Mouse (Mus musculus) heart, adult 2 months (tissue): ENCODE data around the gene Agps. TPM values are rescaled to one million over a fixed set of nuclear protein-coding genes. Genes with fewer than 3 reads are reported as not detected.

Experiments
- DNase-seq, 2 experiments: peaks; one replicate each; pipeline ENCODE4 v3.0.0; 2021
- H3K27ac ChIP-seq: fragments of 200-600 bp; 2 replicates; pipeline ENCODE4 v1.8.1; 2022
- H3K27me3 ChIP-seq: fragments of 200-500 bp; 2 replicates; pipeline ENCODE4 v1.6.1; 2012; ENCODE audit warnings: mild to moderate bottlenecking, low read length, inconsistent platforms, mixed read lengths; ENCODE audit not compliant: control insufficient read depth, insufficient read depth
- H3K36me3 ChIP-seq: fragments of 200-500 bp; 2 replicates; pipeline ENCODE4 v1.6.1; 2012; ENCODE audit warnings: low read length, inconsistent platforms; ENCODE audit not compliant: control insufficient read depth, insufficient read depth
- H3K4me1 ChIP-seq: fragments of 200-500 bp; 2 replicates; pipeline ENCODE4 v1.6.1; 2011; ENCODE audit warnings: low read length; ENCODE audit not compliant: control insufficient read depth, insufficient read depth
- H3K4me3 ChIP-seq: fragments of 200-600 bp; 2 replicates; pipeline ENCODE4 v1.8.1; 2022
- H3K79me2 ChIP-seq: fragments of 200-500 bp; replicated peaks from 2 replicates; pipeline ENCODE4 v1.6.1; 2012; ENCODE audit warnings: mild to moderate bottlenecking, inconsistent platforms, low read length, moderate library complexity, mixed read lengths; ENCODE audit not compliant: control insufficient read depth, insufficient read depth
- H3K9ac ChIP-seq: fragments of 200-500 bp; 2 replicates; pipeline ENCODE4 v1.6.1; 2012; ENCODE audit warnings: low read depth, mild to moderate bottlenecking, control low read depth, inconsistent platforms, low read length, mixed read lengths
- CTCF ChIP-seq: fragments of 200-600 bp; IDR thresholded peaks from 2 replicates; pipeline ENCODE4 v1.8.1; 2022; ENCODE audit warnings: antibody characterized with exemption, mild to moderate bottlenecking, moderate library complexity
- EP300 ChIP-seq: fragments of 200-500 bp; IDR thresholded peaks from 2 replicates; pipeline ENCODE4 v1.6.1; 2011; ENCODE audit warnings: low read depth, low read length, control low read depth; ENCODE audit not compliant: insufficient read depth
- POLR2A ChIP-seq: fragments of 200-500 bp; IDR thresholded peaks from 2 replicates; pipeline ENCODE4 v1.6.1; 2011; ENCODE audit warnings: mild to moderate bottlenecking, low read depth, low read length, control low read depth; ENCODE audit not compliant: insufficient read depth
- WGBS: fragments of 180-500 bp; shearing (Covaris S2); methylation state at CpG from one replicate; pipeline ENCODE4 v1.1.7; 2018; 5-methylcytosine and 5-hydroxymethylcytosine counted together
- intact Hi-C: fragments of 180-260 bp; cut with DNase I; formaldehyde crosslinking; loops from one replicate; pipeline ENCODE4 v1.15.1; 2025
- polyA plus RNA-seq: library from polyadenylated mRNA; depleted of rRNA; stranded (reverse); fragments of >200 nt; gene quantifications from 2 replicates; pipeline ENCODE4 v1.2.3, GENCODE M21; 2012
- total RNA-seq, 2 experiments: library from RNA; stranded (reverse); gene quantifications; 2 replicates each; pipeline ENCODE4 v1.2.3; 2021

Agps gene
- total and polyA plus RNA-seq, 3 experiments = 4.7 to 30.8 (median 30.7) TPM

- Histone ChIP-seq H3K79me2 (no peaks in the 10 kb centered on the region), H3K27me3 (no peaks in the 10 kb centered on the region), H3K4me3 (no peak overlapping the region), H3K9ac (no peak overlapping the region), H3K27ac (no peak overlapping the region), H3K36me3 (no peaks in the 10 kb centered on the region), H3K4me1 (no peaks in the 10 kb centered on the region)
- TF ChIP-seq CTCF (no peak), POLR2A (no peak), EP300 (no peak)
- intact Hi-C loops = no loop called here
- WGBS = 83% methylated on average over 13 of the region's 13 CpGs
- no peak for DNase-seq
These were observed 17.1 kb upstream of the Agps start for GRCm38 (mm10) chr2:75814880-75815279.

GRCm38 (mm10) chr2:75815521-75815920 lies 16.5 kb upstream of the Agps start:
- intact Hi-C loops = no loop called here
- Histone ChIP-seq H3K79me2 (no peaks in the 10 kb centered on the region), H3K27ac (no peak overlapping the region), H3K27me3 (no peaks in the 10 kb centered on the region), H3K36me3 (no peaks in the 10 kb centered on the region), H3K4me3 (no peak overlapping the region), H3K9ac (no peak overlapping the region), H3K4me1 (no peaks in the 10 kb centered on the region)
- WGBS = 54% methylated on average over 8 of the region's 8 CpGs
- DNase-seq = no peak
- TF ChIP-seq EP300 = no peak
- TF ChIP-seq CTCF = no peak
- no peak for TF ChIP-seq POLR2A

- no peak overlapping the region for H3K9ac ChIP-seq
- H3K4me1 ChIP-seq = no peaks in the 10 kb centered on the region; the same call in 1 of the 2 replicates
- no peak for DNase-seq
- no peaks in the 10 kb centered on the region for H3K36me3 ChIP-seq
- intact Hi-C loops = no loop called here
- 85% methylated on average over 6 of the region's 6 CpGs for WGBS
- TF ChIP-seq EP300 (no peak), CTCF (no peak), POLR2A (no peak)
- H3K79me2 ChIP-seq = no peaks in the 10 kb centered on the region
- H3K4me3 ChIP-seq = no peak overlapping the region
- H3K27ac ChIP-seq = no peak overlapping the region
- H3K27me3 ChIP-seq = no peaks in the 10 kb centered on the region
These were observed 15.3 kb upstream of the Agps start for GRCm38 (mm10) chr2:75816673-75817072.

GRCm38 (mm10) chr2:75818719-75819118 lies 13.3 kb upstream of the Agps start:
- no peaks in the 10 kb centered on the region for H3K79me2 ChIP-seq
- H3K27me3 ChIP-seq = no peaks in the 10 kb centered on the region
- intact Hi-C loops = no loop called here
- H3K4me1 ChIP-seq = peaks cover 1% of the 10 kb centered on the region; the same call in 1 of the 2 replicates
- no peak for DNase-seq
- no peak overlapping the region for H3K9ac ChIP-seq
- no peak overlapping the region for H3K4me3 ChIP-seq
- WGBS = 75% methylated on average over 7 of the region's 7 CpGs
- TF ChIP-seq POLR2A (no peak), EP300 (no peak), CTCF (no peak)
- peaks cover 2% of the 10 kb centered on the region; the same call in 1 of the 2 replicates for H3K36me3 ChIP-seq
- H3K27ac ChIP-seq = no peak overlapping the region

GRCm38 (mm10) chr2:75819796-75820195 lies 12.2 kb upstream of the Agps start:
- no peak overlapping the region for H3K27ac ChIP-seq

GRCm38 (mm10) chr2:75821971-75822751 lies 9.8 kb upstream of the Agps start:
- peak; percentile 66; the same call in 1 of the 2 replicates for TF ChIP-seq EP300
- no peak for TF ChIP-seq POLR2A
- no peak for TF ChIP-seq CTCF
- 56% methylated on average over 13 of the region's 13 CpGs for WGBS
- Histone ChIP-seq H3K27ac (peak overlapping the region; percentile 75), H3K4me3 (no peak overlapping the region), H3K36me3 (peaks cover 2% of the 10 kb centered on the region; the same call in 1 of the 2 replicates), H3K9ac (no peak overlapping the region), H3K79me2 (no peaks in the 10 kb centered on the region), H3K4me1 (peaks cover 1% of the 10 kb centered on the region; the same call in 1 of the 2 replicates), H3K27me3 (no peaks in the 10 kb centered on the region)
- intact Hi-C loops = no loop called here
- DNase-seq = peak in 1 of 2 experiments; percentile 64

More at GRCm38 (mm10) chr2:75819796-75820195, 12.2 kb upstream of the Agps start:
- H3K27me3 ChIP-seq = no peaks in the 10 kb centered on the region
- no peak for TF ChIP-seq POLR2A
- no peak for TF ChIP-seq EP300
- TF ChIP-seq CTCF = no peak
- H3K4me1 ChIP-seq = peaks cover 1% of the 10 kb centered on the region; the same call in 1 of the 2 replicates
- no peak overlapping the region for H3K9ac ChIP-seq
- 95% methylated on average over 3 of the region's 3 CpGs for WGBS
- DNase-seq = no peak
- H3K36me3 ChIP-seq = peaks cover 2% of the 10 kb centered on the region; the same call in 1 of the 2 replicates
- intact Hi-C loops = no loop called here
- no peak overlapping the region for H3K4me3 ChIP-seq
- no peaks in the 10 kb centered on the region for H3K79me2 ChIP-seq
